Mouse (Mus musculus) brain, embryonic 14.5 days (tissue): ENCODE measurements around the gene Atg7.

Experiments used
- CTCF ChIP-seq: fragments of 200-500 bp; IDR thresholded peaks from 2 replicates; pipeline ENCODE4 v1.5.1; 2012; ENCODE audit warnings: inconsistent platforms, mild to moderate bottlenecking, moderate library complexity, borderline replicate concordance; ENCODE audit not compliant: insufficient read depth, insufficient read length; ENCODE audit errors: extremely low read depth
- POLR2A ChIP-seq: fragments of 200-500 bp; IDR thresholded peaks from 2 replicates; pipeline ENCODE4 v1.6.1; 2012; ENCODE audit warnings: mild to moderate bottlenecking, inconsistent platforms, borderline replicate concordance; ENCODE audit not compliant: poor library complexity, insufficient read depth, insufficient read length, severe bottlenecking; ENCODE audit errors: extremely low read depth

DNA sequence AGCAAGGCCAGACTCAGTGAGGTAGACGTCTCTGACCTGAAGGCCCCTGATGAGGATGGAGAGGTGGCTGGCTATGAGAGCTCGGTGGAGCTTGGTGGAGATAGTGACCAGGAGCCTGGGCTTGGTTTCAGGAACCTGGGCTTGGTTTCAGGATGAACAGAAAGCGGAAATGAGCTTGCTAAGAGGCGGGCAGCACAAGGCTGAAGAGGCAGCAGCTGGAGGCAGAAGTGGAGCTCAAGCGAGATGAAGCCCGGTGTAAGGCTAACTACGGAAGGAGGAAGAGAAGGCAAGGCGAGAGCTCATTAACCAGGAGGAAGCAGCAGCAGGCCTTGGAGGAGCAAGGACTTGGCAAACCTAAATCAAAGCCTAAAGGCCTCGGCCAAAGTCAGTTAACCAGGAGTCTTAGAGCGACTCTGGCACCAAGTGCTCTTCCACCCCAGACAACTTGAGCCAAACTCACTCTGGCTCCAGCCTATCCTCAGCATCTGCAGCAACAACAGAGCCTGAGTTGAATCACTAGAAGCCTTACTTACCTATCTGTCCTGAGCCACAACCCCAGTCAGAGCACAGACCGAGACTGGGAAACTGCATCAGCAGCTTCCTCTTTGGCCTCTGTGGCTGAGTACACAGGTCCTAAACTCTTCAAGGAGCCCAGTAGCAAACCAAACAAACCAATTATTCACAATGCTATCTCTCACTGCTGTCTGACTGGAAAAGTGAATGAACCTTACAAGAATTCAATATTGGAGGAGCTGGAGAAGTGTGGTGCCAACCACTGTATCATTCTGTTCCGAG is 99.5 kb downstream of the Atg7 start:
- TF ChIP-seq CTCF (no peak), POLR2A (no peak)
